Mouse (Mus musculus) kidney, adult 2 months (tissue): ENCODE data around the gene Golph3.

Experiments
- CTCF ChIP-seq: fragments of 200-500 bp; conservative IDR thresholded peaks from 2 replicates; pipeline ENCODE4 v1.5.1; 2011; ENCODE audit warnings: low read depth, mild to moderate bottlenecking, control low read depth, low read length, moderate library complexity, mixed read lengths; ENCODE audit not compliant: insufficient read depth, insufficient read length
- POLR2A ChIP-seq: fragments of 200-500 bp; IDR thresholded peaks from one replicate; pipeline ENCODE4 v1.6.1; 2011; ENCODE audit warnings: low read depth, low read length, control low read depth

DNA sequence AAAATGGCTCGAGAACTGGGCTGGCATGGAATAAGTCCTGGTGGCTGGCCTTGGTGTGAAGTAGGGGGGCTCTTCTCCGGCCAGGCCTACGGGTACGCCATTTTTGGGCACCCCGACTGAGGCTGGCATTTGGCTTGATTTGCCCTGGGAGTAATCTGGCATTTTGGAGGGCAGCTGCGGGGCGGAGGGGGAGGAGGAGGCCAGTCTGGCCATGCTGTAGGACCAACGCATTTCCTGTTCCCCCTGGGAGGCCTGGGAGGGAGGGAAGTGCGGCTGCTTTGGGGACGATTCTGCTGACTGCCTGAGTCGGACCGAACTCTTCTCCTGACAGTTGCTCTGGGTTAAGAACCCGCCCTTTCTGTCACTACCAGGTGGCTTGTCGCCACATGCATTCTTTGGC lies 52.2 kb downstream of the Golph3 start:
- TF ChIP-seq CTCF: no peak
- TF ChIP-seq POLR2A: no peak
